Mouse (Mus musculus) liver, embryonic 13.5 days (tissue): ENCODE measurements around the gene Socs3. TPM values are rescaled to one million over a fixed set of nuclear protein-coding genes. Genes with fewer than 3 reads are reported as not detected.
A peak's percentile ranks its signal among the peaks of the same experiment; 100 is the strongest.

Experiments
- ATAC-seq: fragments of 200-750 bp; cut with Nextera tagmentation; 2 replicates; pipeline ENCODE4 v1.8.0; 2017; ENCODE audit warnings: low read depth, mild to moderate bottlenecking, moderate number of reproducible peaks, moderate library complexity
- DNase-seq: peaks from one replicate; pipeline ENCODE4 v3.0.0; 2022
- H3K27ac ChIP-seq: fragments of 300-500 bp; sonication (generic); 2 replicates; pipeline ENCODE4 v1.5.1; 2015; ENCODE audit warnings: moderate library complexity, mild to moderate bottlenecking, inconsistent platforms
- H3K27me3 ChIP-seq: fragments of 300-500 bp; sonication (generic); 2 replicates; pipeline ENCODE4 v1.6.1; 2015; ENCODE audit warnings: mild to moderate bottlenecking, inconsistent platforms
- H3K36me3 ChIP-seq: fragments of 300-500 bp; sonication (generic); 2 replicates; pipeline ENCODE4 v1.6.1; 2015; ENCODE audit warnings: mild to moderate bottlenecking, inconsistent platforms
- H3K4me1 ChIP-seq: fragments of 300-500 bp; sonication (generic); replicated peaks from 2 replicates; pipeline ENCODE4 v1.6.1; 2015; ENCODE audit warnings: inconsistent platforms
- H3K4me2 ChIP-seq: fragments of 300-500 bp; sonication (generic); 2 replicates; pipeline ENCODE4 v1.6.1; 2015; ENCODE audit warnings: inconsistent platforms, mild to moderate bottlenecking, moderate library complexity
- H3K4me3 ChIP-seq: fragments of 300-500 bp; sonication (generic); replicated peaks from 2 replicates; pipeline ENCODE4 v1.5.1; 2015; ENCODE audit warnings: mild to moderate bottlenecking, inconsistent platforms
- H3K9ac ChIP-seq: fragments of 300-500 bp; sonication (generic); 2 replicates; pipeline ENCODE4 v1.6.1; 2015; ENCODE audit warnings: mild to moderate bottlenecking, inconsistent platforms
- H3K9me3 ChIP-seq: fragments of 300-500 bp; sonication (generic); replicated peaks from 2 replicates; pipeline ENCODE4 v1.6.1; 2016; ENCODE audit warnings: inconsistent platforms
- WGBS: fragments of 180-500 bp; shearing (Covaris S2); methylation state at CpG from one replicate; pipeline ENCODE4 v1.1.7; 2015; ENCODE audit not compliant: insufficient replicate concordance; 5-methylcytosine and 5-hydroxymethylcytosine counted together
- polyA plus RNA-seq: library from polyadenylated mRNA; unstranded; fragments of >200 nt; fragmentation: Nextera tagmentation; extraction: Ambion mirVana; gene quantifications from 2 replicates; pipeline ENCODE4 v1.2.1, GENCODE M21; 2015

The Socs3 gene
- polyA plus RNA-seq, 1 experiment from 2014 or later = 6.7 TPM

DNA sequence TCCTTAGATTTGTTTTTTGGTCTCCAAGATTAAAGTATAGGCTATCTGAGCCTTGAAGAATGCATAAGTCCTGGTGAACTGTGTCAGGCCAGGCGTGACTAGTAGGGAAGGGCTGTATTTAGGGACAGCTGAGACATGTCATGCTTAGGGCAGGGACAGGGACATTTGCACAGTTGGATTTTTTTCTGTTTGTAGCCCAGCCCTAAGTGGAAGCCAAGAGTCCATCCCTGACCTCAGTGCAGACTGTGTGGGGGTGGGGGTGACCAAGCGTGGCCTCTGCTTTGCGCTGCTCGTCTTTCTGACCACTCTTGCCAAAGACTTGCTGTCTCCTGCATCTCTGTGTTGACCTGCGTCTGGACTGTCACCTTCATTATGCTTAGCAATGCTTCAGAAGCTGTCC, 34.4 kb upstream of the Socs3 start:
- Histone ChIP-seq H3K9ac (no peak overlapping the region; the same call in 1 of the 2 replicates), H3K27me3 (no peaks in the 10 kb centered on the region), H3K4me1 (peaks cover 71% of the 10 kb centered on the region), H3K9me3 (no peaks in the 10 kb centered on the region), H3K27ac (peak overlapping the region; percentile 27; the same call in 1 of the 2 replicates), H3K4me3 (no peak overlapping the region), H3K4me2 (no peak overlapping the region), H3K36me3 (peaks cover 82% of the 10 kb centered on the region)
- 90% methylated on average over 5 of the region's 5 CpGs for WGBS
- ATAC-seq = no peak
- DNase-seq = no peak

DNA sequence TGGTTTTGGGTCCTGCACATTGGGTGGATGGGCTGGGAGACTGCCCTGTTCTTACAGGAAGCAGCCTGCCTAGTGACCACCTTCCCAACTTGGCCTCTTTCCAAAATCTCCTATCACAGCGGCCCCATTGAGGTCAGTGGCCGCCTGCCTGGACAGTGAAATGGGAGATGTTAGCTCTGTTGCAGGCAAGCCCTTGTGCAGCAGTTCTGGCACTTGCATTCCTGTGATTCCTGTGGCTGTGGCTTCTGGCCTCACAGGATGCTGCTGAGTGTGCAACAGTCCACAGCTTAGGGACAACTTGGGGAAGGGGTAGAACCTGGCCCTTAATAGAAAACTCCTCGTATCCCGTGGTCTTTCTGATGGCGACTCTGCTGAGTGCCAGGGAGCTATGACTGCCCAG, 33.9 kb upstream of the Socs3 start:
- ATAC-seq = no peak
- WGBS = 73% methylated on average over 5 of the region's 5 CpGs

GRCm38 (mm10) chr11:118003176-118003575, 33.3 kb upstream of the Socs3 start:
- Histone ChIP-seq H3K9me3 (no peaks in the 10 kb centered on the region), H3K4me1 (peaks cover 71% of the 10 kb centered on the region), H3K36me3 (peaks cover 82% of the 10 kb centered on the region), H3K27ac (no peak overlapping the region), H3K4me2 (no peak overlapping the region), H3K4me3 (no peak overlapping the region), H3K9ac (no peak overlapping the region), H3K27me3 (no peaks in the 10 kb centered on the region)
- WGBS = 89% methylated on average over 14 of the region's 14 CpGs
- DNase-seq = no peak
- ATAC-seq = no peak

More for the DNA sequence above, 33.9 kb upstream of the Socs3 start:
- peaks cover 71% of the 10 kb centered on the region for H3K4me1 ChIP-seq
- no peak for DNase-seq
- H3K36me3 ChIP-seq = peaks cover 82% of the 10 kb centered on the region
- H3K9ac ChIP-seq = no peak overlapping the region
- no peaks in the 10 kb centered on the region for H3K27me3 ChIP-seq
- no peak overlapping the region for H3K4me2 ChIP-seq
- H3K27ac ChIP-seq = peak overlapping the region; percentile 27; the same call in 1 of the 2 replicates
- H3K4me3 ChIP-seq = no peak overlapping the region
- H3K9me3 ChIP-seq = no peaks in the 10 kb centered on the region

DNA sequence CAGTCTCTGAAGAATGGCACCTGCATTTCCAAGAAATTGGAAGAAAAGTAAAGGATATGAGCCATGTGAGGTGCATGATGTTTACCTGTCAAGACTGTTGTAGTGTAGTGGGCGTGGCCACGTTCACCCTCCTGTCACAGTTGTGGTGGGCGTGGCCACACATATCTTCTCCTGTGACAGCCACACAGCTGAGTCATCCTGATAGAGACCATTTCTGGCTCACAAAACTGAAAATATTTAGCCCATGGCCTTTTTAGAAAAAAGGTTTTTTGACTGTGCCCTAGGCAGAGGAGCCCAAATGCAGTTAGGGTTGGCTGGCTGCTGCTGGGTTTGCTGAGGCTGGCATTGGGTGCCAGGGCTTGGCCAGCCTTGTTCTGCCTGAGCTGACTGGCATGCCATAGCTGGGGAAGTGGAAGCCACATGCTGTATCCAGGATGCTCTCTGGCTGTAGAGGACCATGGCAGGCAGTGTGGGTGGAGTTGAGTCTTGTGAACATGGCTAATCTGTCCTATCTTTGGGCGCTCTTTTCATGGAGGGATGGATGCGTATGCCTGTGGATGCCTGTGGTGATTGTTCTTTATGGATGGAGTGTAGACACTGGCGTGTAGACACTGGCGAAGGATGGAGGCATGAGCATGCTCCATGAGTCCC, 30.8 kb upstream of the Socs3 start:
- ATAC-seq = peak; percentile 88
- H3K4me1 ChIP-seq = peaks cover 58% of the 10 kb centered on the region
- peaks cover 77% of the 10 kb centered on the region for H3K36me3 ChIP-seq

GRCm38 (mm10) chr11:118000083-118000482, 30.2 kb upstream of the Socs3 start:
- Histone ChIP-seq H3K27ac (peak overlapping the region; percentile 99), H3K4me2 (peak overlapping the region; percentile 28; the same call in 1 of the 2 replicates), H3K36me3 (peaks cover 71% of the 10 kb centered on the region), H3K9me3 (no peaks in the 10 kb centered on the region), H3K27me3 (no peaks in the 10 kb centered on the region), H3K4me3 (no peak overlapping the region), H3K9ac (peak overlapping the region; percentile 72), H3K4me1 (peaks cover 64% of the 10 kb centered on the region)
- 22% methylated on average over 1 of the region's 1 CpGs for WGBS
- DNase-seq (no peak), ATAC-seq (peak; percentile 3; the same call in 1 of the 2 replicates)

More for the DNA sequence above, 30.8 kb upstream of the Socs3 start:
- DNase-seq = peak; percentile 85
- Histone ChIP-seq H3K4me2 (peak overlapping the region; percentile 66), H3K4me3 (peak overlapping the region; percentile 36), H3K27me3 (no peaks in the 10 kb centered on the region), H3K9ac (peak overlapping the region; percentile 72), H3K9me3 (no peaks in the 10 kb centered on the region), H3K27ac (peak overlapping the region; percentile 99)
- WGBS = 50% methylated on average over 7 of the region's 7 CpGs

DNA sequence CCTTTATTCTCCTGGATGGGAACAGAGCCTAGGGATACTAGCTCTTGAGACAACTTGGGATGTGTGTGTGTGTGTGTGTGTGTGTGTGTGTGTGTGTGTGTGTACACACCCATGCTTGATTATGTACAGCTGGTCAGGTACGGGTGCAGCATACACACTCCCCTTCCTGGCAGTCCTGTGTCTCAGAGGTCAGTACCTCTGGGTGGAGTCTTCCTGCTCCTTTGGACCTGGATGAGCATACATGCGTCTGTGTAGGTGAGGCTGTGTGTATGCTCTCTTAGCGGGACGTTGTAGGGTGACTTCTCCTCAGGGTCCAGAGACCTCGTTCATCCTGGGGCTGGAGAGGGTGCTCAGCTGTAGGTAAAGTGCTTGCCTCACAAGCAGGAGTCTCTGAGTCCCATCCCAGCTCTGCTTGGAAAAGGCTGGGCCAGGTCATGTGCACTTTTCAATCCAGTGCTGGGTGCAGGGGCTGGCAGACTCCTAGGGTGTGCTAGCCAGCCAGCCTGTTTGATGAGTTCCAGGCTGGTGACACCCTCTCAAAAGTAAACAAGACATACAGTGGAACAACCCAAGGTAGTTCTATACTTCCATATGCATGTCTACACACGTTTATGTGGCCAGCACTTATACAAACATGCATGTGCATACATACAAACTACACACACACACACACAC, 29.6 kb upstream of the Socs3 start:
- Histone ChIP-seq H3K27me3 (no peaks in the 10 kb centered on the region), H3K36me3 (peaks cover 64% of the 10 kb centered on the region), H3K4me3 (no peak overlapping the region), H3K9me3 (no peaks in the 10 kb centered on the region), H3K27ac (peak overlapping the region; percentile 99), H3K4me1 (peaks cover 71% of the 10 kb centered on the region), H3K9ac (peak overlapping the region; percentile 72), H3K4me2 (no peak overlapping the region)
- WGBS = 87% methylated on average over 6 of the region's 6 CpGs
- ATAC-seq (no peak), DNase-seq (no peak)

DNA sequence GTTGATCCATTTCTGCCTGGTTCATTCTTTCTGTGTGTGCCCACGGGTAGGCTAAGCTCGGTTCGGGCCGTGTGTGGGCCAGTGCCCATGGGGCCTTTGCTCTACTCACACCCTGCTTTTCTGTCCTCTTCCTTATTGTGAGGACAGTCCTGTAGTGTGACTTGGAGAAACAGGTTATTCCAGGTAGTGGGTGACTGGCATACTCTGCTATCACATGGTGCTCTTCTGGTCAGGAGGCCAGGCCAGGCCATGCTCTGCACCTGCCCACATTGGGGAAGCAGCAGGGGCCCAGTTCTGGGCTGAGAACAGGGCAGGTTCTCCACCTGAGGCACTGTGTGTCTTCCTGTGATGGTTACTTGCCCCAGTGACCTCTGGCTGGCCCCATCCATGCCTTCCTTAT, 28.5 kb upstream of the Socs3 start:
- Histone ChIP-seq H3K27ac (peak overlapping the region; percentile 99), H3K9ac (no peak overlapping the region; the same call in 1 of the 2 replicates), H3K27me3 (no peaks in the 10 kb centered on the region), H3K4me2 (no peak overlapping the region), H3K4me1 (peaks cover 73% of the 10 kb centered on the region), H3K9me3 (no peaks in the 10 kb centered on the region), H3K36me3 (peaks cover 53% of the 10 kb centered on the region), H3K4me3 (no peak overlapping the region)
- DNase-seq = no peak
- 90% methylated on average over 4 of the region's 4 CpGs for WGBS
- ATAC-seq = no peak

- Histone ChIP-seq H3K9me3 (no peaks in the 10 kb centered on the region), H3K4me1 (peaks cover 84% of the 10 kb centered on the region), H3K27me3 (no peaks in the 10 kb centered on the region), H3K9ac (no peak overlapping the region), H3K4me3 (no peak overlapping the region), H3K36me3 (peaks cover 42% of the 10 kb centered on the region), H3K4me2 (no peak overlapping the region), H3K27ac (peak overlapping the region; percentile 1; the same call in 1 of the 2 replicates)
- DNase-seq = no peak
- 77% methylated on average over 2 of the region's 2 CpGs for WGBS
- no peak for ATAC-seq
Observed at GRCm38 (mm10) chr11:117997085-117997484, 27.2 kb upstream of the Socs3 start.

DNA sequence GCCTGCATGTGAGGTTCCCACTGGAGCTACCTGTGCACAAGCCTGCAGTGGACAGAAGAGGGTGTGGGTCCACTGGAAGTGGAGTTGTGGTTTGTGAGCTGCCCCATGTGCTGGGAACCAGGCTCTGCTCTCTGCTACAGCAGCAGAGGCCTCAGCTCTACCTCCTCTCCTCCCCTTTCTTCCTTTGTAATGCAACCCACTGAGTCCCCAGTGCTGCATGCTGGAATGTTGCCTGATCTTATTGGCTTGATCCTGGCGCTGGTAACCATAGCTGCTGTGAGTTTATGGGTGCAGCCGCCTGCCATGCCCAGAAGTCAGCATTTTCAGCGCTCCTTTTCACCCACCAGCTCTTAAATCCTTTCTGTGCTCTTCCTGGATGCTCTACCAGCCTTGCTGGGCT, 26.2 kb upstream of the Socs3 start:
- no peaks in the 10 kb centered on the region for H3K9me3 ChIP-seq
- H3K27me3 ChIP-seq = no peaks in the 10 kb centered on the region
- H3K36me3 ChIP-seq = peaks cover 32% of the 10 kb centered on the region
- H3K9ac ChIP-seq = no peak overlapping the region
- DNase-seq (no peak), ATAC-seq (no peak)
- 75% methylated on average over 3 of the region's 3 CpGs for WGBS
- no peak overlapping the region for H3K27ac ChIP-seq
- H3K4me2 ChIP-seq = no peak overlapping the region
- H3K4me3 ChIP-seq = no peak overlapping the region
- peaks cover 84% of the 10 kb centered on the region for H3K4me1 ChIP-seq

DNA sequence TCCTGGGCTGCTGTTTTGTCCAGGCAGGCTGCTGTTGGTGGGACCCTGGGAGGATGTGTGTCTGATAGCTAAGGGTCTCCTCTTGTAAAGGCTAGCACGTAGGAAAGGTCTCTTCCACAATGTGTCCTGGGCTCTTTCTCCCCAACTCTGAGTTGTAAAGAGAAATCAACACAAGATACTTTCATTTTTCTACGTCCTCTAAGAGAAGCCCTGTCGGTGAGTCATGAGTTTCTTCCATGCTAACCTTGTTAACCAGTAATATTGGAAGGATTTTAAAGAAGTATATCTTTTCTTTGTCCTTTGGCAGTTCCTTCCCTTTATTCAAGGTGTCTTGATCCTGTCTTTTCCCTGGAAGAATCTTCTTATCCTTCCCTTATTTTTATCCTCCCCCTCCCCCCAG, 25.8 kb upstream of the Socs3 start:
- peaks cover 84% of the 10 kb centered on the region for H3K4me1 ChIP-seq
- ATAC-seq = no peak

DNA sequence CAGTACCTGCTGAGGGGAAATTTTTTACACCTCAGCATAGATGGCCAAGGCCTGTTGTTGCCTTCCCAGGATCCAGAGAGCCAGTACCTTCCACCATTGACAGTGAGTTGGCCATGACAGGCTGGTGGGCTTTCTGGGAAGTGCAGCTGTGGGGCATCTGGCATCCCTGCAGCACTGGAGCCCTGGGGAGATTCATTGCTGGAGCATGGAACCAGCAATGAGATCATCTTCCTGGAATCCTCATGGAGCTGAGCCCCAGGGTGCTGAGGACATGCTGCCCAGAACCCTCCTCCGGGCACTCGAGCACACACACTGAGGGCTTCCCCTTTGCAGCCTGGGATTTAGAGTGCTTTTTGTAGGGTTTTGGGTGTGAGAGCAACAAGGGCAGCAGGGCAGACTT, 25.4 kb upstream of the Socs3 start:
- Histone ChIP-seq H3K27ac (no peak overlapping the region), H3K4me2 (no peak overlapping the region), H3K36me3 (peaks cover 25% of the 10 kb centered on the region), H3K4me3 (no peak overlapping the region), H3K27me3 (no peaks in the 10 kb centered on the region), H3K4me1 (peaks cover 84% of the 10 kb centered on the region), H3K9ac (no peak overlapping the region; the same call in 1 of the 2 replicates), H3K9me3 (no peaks in the 10 kb centered on the region)
- WGBS = 57% methylated on average over 2 of the region's 2 CpGs
- ATAC-seq (no peak), DNase-seq (no peak)

More for the DNA sequence above, 25.8 kb upstream of the Socs3 start:
- H3K4me3 ChIP-seq = no peak overlapping the region
- WGBS = 46% methylated on average over 3 of the region's 3 CpGs
- no peak overlapping the region for H3K9ac ChIP-seq
- H3K27ac ChIP-seq = no peak overlapping the region
- H3K36me3 ChIP-seq = peaks cover 28% of the 10 kb centered on the region
- DNase-seq = no peak
- no peak overlapping the region for H3K4me2 ChIP-seq
- H3K27me3 ChIP-seq = no peaks in the 10 kb centered on the region
- no peaks in the 10 kb centered on the region for H3K9me3 ChIP-seq
